Comparison of ENCODE assay signal across 22 mouse cellular contexts in genomic region chr10:121995448-121995847, GRCm38 (mm10). TPM values are rescaled to one million over a fixed set of nuclear protein-coding genes. Genes with fewer than 3 reads are reported as not detected.
DNase-seq lines count a peak whose midpoint lies in the region; ATAC-seq and TF ChIP-seq lines count a peak whose summit lies in the region.
"Had no signal": no experiment of that assay in that cellular context is flagged by ENCODE, and none has a peak within 500 bp of the region (broad histone marks: within the 10 kb centered on the region; RNA-seq: fewer than 3 reads in every experiment).

No protein-coding gene starts in this region.

- no peaks in the 10 kb centered on the region for H3K36me3 ChIP-seq in hindbrain, embryonic 13.5 days
- H3K36me3 ChIP-seq in hindbrain, embryonic 16.5 days (ENCODE audit: control insufficient read depth, insufficient read depth, low read length): no peaks in the 10 kb centered on the region
- no peaks in the 10 kb centered on the region for H3K36me3 ChIP-seq in lung, postnatal 0 days (ENCODE audit: insufficient read depth, low read length)
- H3K36me3 ChIP-seq: embryonic facial prominence, embryonic 15.5 days; forebrain, embryonic 15.5 days; limb, embryonic 15.5 days had no signal

- H3K27ac ChIP-seq in hindbrain, embryonic 13.5 days: 0 out of 2 replicates have a peak overlapping the region, but pooled peaks have one; percentile 8
- no peak overlapping the region for H3K27ac ChIP-seq in hindbrain, embryonic 16.5 days (ENCODE audit: low read depth, low read length)
- no peak overlapping the region for H3K27ac ChIP-seq in lung, postnatal 0 days (ENCODE audit: low read length)
- H3K27ac ChIP-seq: embryonic facial prominence, embryonic 15.5 days; forebrain, embryonic 15.5 days; limb, embryonic 15.5 days; liver, embryonic 14.5 days had no signal

- no peak overlapping the region for H3K9ac ChIP-seq in hindbrain, embryonic 13.5 days
- H3K9ac ChIP-seq in hindbrain, embryonic 16.5 days (ENCODE audit: low read depth, low read length): no peak overlapping the region
- H3K9ac ChIP-seq in lung, postnatal 0 days (replicated peaks; ENCODE audit: low read depth): no peak overlapping the region
- H3K9ac ChIP-seq: embryonic facial prominence, embryonic 15.5 days; forebrain, embryonic 15.5 days; limb, embryonic 15.5 days; liver, embryonic 14.5 days had no signal

- no peak for TF ChIP-seq EP300 in lung, postnatal 0 days (IDR thresholded peaks at IDR 0.05)

- H3K27me3 ChIP-seq in hindbrain, embryonic 13.5 days: no peaks in the 10 kb centered on the region
- no peaks in the 10 kb centered on the region for H3K27me3 ChIP-seq in hindbrain, embryonic 16.5 days (replicated peaks; ENCODE audit: control insufficient read depth, insufficient read depth, low read length)
- H3K27me3 ChIP-seq in lung, postnatal 0 days (replicated peaks; ENCODE audit: insufficient read depth, low read length): no peaks in the 10 kb centered on the region
- H3K27me3 ChIP-seq: embryonic facial prominence, embryonic 15.5 days; forebrain, embryonic 15.5 days; limb, embryonic 15.5 days had no signal

- 27% methylated on average over 4 of the region's 4 CpGs for WGBS in hindbrain, embryonic 13.5 days
- WGBS in hindbrain, embryonic 16.5 days: 30% methylated on average over 4 of the region's 4 CpGs
- 42% methylated on average over 4 of the region's 4 CpGs for WGBS in lung, postnatal 0 days

- no peak overlapping the region for H3K4me3 ChIP-seq in hindbrain, embryonic 13.5 days
- no peak overlapping the region for H3K4me3 ChIP-seq in hindbrain, embryonic 16.5 days (ENCODE audit: low read length)
- H3K4me3 ChIP-seq in lung, postnatal 0 days (ENCODE audit: low read depth, low read length): no peak overlapping the region
- H3K4me3 ChIP-seq: embryonic facial prominence, embryonic 15.5 days; forebrain, embryonic 15.5 days; limb, embryonic 15.5 days had no signal

- H3K4me1 ChIP-seq in hindbrain, embryonic 13.5 days (replicated peaks): peaks cover 54% of the 10 kb centered on the region
- H3K4me1 ChIP-seq in hindbrain, embryonic 16.5 days (ENCODE audit: control insufficient read depth, insufficient read depth, low read depth, low read length): peaks cover 22% of the 10 kb centered on the region
- H3K4me1 ChIP-seq in lung, postnatal 0 days (ENCODE audit: insufficient read depth, low read depth, low read length): no peaks in the 10 kb centered on the region

- no peak overlapping the region for H3K4me2 ChIP-seq in hindbrain, embryonic 13.5 days
- no peak overlapping the region for H3K4me2 ChIP-seq in hindbrain, embryonic 16.5 days (ENCODE audit: low read length)
- no peak overlapping the region for H3K4me2 ChIP-seq in lung, postnatal 0 days (replicated peaks; ENCODE audit: low read depth, low read length)
- H3K4me2 ChIP-seq: embryonic facial prominence, embryonic 15.5 days; forebrain, embryonic 15.5 days; heart, embryonic 11.5 days; limb, embryonic 15.5 days had no signal

- no peaks in the 10 kb centered on the region for H3K9me3 ChIP-seq in hindbrain, embryonic 13.5 days
- no peaks in the 10 kb centered on the region for H3K9me3 ChIP-seq in hindbrain, embryonic 16.5 days (ENCODE audit: control insufficient read depth, low read length)
- no peaks in the 10 kb centered on the region for H3K9me3 ChIP-seq in lung, postnatal 0 days (ENCODE audit: low read length)
- H3K9me3 ChIP-seq: embryonic facial prominence, embryonic 15.5 days; forebrain, embryonic 15.5 days; limb, embryonic 15.5 days had no signal

- TF ChIP-seq CTCF in lung, postnatal 0 days (IDR thresholded peaks at IDR 0.05): no peak

- DNase-seq in lung, postnatal 10 days: peak; percentile 51
- DNase-seq in lung, postnatal 0 days (ENCODE audit: low spot score): no peak
- DNase-seq in retina, postnatal 1 day: peak; percentile 24
- DNase-seq in retina, embryonic 14.5 days (ENCODE audit: low spot score): no peak
- no peak for DNase-seq in cerebellum, adult 8-10 months
- DNase-seq: adrenal gland, adult 8-10 months; cerebellum, adult 11-12 months; cerebellum, postnatal 14 days; gastrocnemius, postnatal 10 days; kidney, adult 9 months; left cerebral cortex, postnatal 4 days; lung, postnatal 4 days; right cerebral cortex, postnatal 25 days; spleen, adult 18-20 months had no signal

- 0 out of 2 replicates have a peak, but pooled peaks have one; percentile 44 for ATAC-seq in hindbrain, embryonic 13.5 days (ENCODE audit: low FRiP score)
- no peak for ATAC-seq in hindbrain, embryonic 16.5 days
- no peak; the same call in 1 of the 2 replicates for ATAC-seq in lung, postnatal 0 days
- ATAC-seq: activated CD4-positive, CD25-positive, alpha-beta regulatory T cell, adult 4 months; forebrain, embryonic 15.5 days had no signal

RNA-seq across cellular contexts. Expression of gene Srgap1, which starts 51.7 kb away (rescaled TPM):
- 39.9 and 42.0 TPM in 2 replicates for polyA plus RNA-seq in hindbrain, embryonic 13.5 days (2015; fragmentation: Nextera tagmentation; extraction: Ambion mirVana)
- 28.5 and 29.2 TPM in 2 replicates for polyA plus RNA-seq in hindbrain, embryonic 16.5 days (2015; fragmentation: Nextera tagmentation; extraction: Ambion mirVana)
- polyA plus RNA-seq in lung, postnatal 0 days (2015; fragmentation: Nextera tagmentation; extraction: Ambion mirVana): 7.4 and 11.8 TPM in 2 replicates

Comparison
In these comparisons a context has a peak if more than half of its experiments do, and no peak if none do; other contexts are left out.
1. DNase-seq: peak in lung, postnatal 10 days (single experiment) and retina, postnatal 1 day (single experiment); none in lung, postnatal 0 days (single experiment), retina, embryonic 14.5 days (single experiment) and cerebellum, adult 8-10 months (single experiment).